Mouse (Mus musculus) limb, embryonic 11.5 days (tissue): ENCODE results near the gene Adamtsl1. TPM values are rescaled to one million over a fixed set of nuclear protein-coding genes. Genes with fewer than 3 reads are reported as not detected.
A peak's percentile ranks its signal among the peaks of the same experiment; 100 is the strongest.

Experiments
- ATAC-seq: fragments of 200-750 bp; cut with Nextera tagmentation; 2 replicates; pipeline ENCODE4 v1.8.0; 2017; ENCODE audit warnings: low read depth; ENCODE audit not compliant: insufficient number of reproducible peaks, low FRiP score, low TSS enrichment
- DNase-seq: peaks from one replicate; pipeline ENCODE4 v3.0.0-alpha.2; 2015; ENCODE audit warnings: low spot score
- H3K27ac ChIP-seq: fragments of 300-500 bp; sonication (generic); replicated peaks from 2 replicates; pipeline ENCODE4 v1.5.1; 2014; ENCODE audit warnings: low read depth, mild to moderate bottlenecking, low read length
- H3K27me3 ChIP-seq: fragments of 300-500 bp; sonication (generic); 2 replicates; pipeline ENCODE4 v1.6.1; 2014; ENCODE audit warnings: mild to moderate bottlenecking, low read length, mixed read lengths; ENCODE audit not compliant: control insufficient read depth, insufficient read depth
- H3K36me3 ChIP-seq: fragments of 300-500 bp; sonication (generic); 2 replicates; pipeline ENCODE4 v1.6.1; 2014; ENCODE audit warnings: mild to moderate bottlenecking, low read length, moderate library complexity, mixed read lengths; ENCODE audit not compliant: control insufficient read depth, insufficient read depth
- H3K4me1 ChIP-seq: fragments of 300-500 bp; sonication (generic); 2 replicates; pipeline ENCODE4 v1.6.1; 2014; ENCODE audit warnings: low read length, mixed read lengths; ENCODE audit not compliant: control insufficient read depth, insufficient read depth
- H3K4me2 ChIP-seq: fragments of 300-500 bp; sonication (generic); 2 replicates; pipeline ENCODE4 v1.6.1; 2014; ENCODE audit warnings: low read depth, mild to moderate bottlenecking, moderate library complexity; ENCODE audit not compliant: severe bottlenecking
- H3K4me3 ChIP-seq: fragments of 300-500 bp; sonication (generic); 2 replicates; pipeline ENCODE4 v1.5.1; 2014; ENCODE audit warnings: low read depth, low read length
- H3K9ac ChIP-seq: fragments of 300-500 bp; sonication (generic); 2 replicates; pipeline ENCODE4 v1.6.1; 2014; ENCODE audit warnings: mild to moderate bottlenecking, low read length
- H3K9me3 ChIP-seq: fragments of 300-500 bp; sonication (generic); 2 replicates; pipeline ENCODE4 v1.6.1; 2016; ENCODE audit warnings: low read length; ENCODE audit not compliant: control insufficient read depth
- WGBS: fragments of 180-500 bp; shearing (Covaris S2); extraction: QIAGEN DNeasy Blood & Tissue Kit; methylation state at CpG from one replicate; pipeline ENCODE4 v1.1.7; 2014; 5-methylcytosine and 5-hydroxymethylcytosine counted together
- polyA plus RNA-seq: library from polyadenylated mRNA; unstranded; fragments of >200 nt; fragmentation: Nextera tagmentation; extraction: Ambion mirVana; gene quantifications from 2 replicates; pipeline ENCODE4 v1.2.1, GENCODE M21; 2014

Adamtsl1 gene
- polyA plus RNA-seq, 1 experiment from 2014 or later: 5.8 TPM

DNA sequence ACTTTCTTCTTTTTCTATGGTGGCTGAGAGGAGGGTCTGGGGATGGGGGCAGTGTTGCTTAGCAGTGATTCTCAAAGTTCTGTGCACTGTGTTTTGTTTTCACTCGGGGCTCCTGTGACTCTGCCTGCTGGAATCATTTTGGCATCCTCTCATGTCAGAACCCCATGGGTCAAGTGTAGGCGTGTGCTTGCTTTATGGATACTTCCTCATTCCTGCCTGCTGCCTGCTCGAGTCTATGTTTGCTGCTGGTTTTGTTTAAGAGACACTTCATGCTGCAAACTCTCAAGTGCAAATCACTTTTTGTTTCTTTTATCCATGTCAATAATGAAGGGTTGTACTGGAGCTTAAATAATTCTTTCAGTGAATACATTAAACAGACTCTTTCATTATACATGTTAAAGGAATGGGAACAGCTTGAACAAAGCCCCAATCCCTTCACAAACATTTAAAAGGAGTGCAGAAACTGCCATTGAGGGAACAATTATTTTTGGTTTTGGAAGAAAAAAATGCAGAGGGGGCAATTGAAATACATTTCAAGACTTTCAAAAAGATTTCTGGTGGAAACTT, 227.9 kb downstream of the Adamtsl1 start:
- 44% methylated on average over 3 of the region's 3 CpGs for WGBS
- no peak for ATAC-seq
- H3K27me3 ChIP-seq: no peaks in the 10 kb centered on the region

DNA sequence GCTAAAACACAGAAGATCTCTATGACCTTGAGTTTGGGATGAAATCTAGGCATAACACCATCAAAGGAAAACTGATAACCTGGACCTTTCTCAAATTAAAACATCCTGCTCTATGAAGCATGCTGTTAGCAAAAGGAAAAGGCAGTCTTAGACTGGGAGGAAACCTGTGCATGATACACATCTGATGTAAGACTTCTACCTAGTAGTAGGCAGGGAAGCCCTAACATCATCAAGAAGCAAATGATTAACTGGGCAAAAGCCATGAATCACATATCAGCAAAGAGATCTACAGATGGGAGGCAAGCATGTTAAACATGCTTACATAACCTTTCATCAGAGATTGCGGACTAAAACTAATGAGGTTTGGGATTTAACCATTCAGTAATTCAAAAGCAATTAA, 229.5 kb downstream of the Adamtsl1 start:
- Histone ChIP-seq H3K4me1 (no peaks in the 10 kb centered on the region), H3K4me2 (no peak overlapping the region), H3K36me3 (no peaks in the 10 kb centered on the region), H3K9me3 (no peaks in the 10 kb centered on the region), H3K4me3 (no peak overlapping the region), H3K9ac (no peak overlapping the region), H3K27me3 (no peaks in the 10 kb centered on the region), H3K27ac (no peak overlapping the region)
- no peak for ATAC-seq
- WGBS: 98% methylated on average over 1 of the region's 1 CpGs
- no peak for DNase-seq

More for the DNA sequence above, 227.9 kb downstream of the Adamtsl1 start:
- no peaks in the 10 kb centered on the region for H3K36me3 ChIP-seq
- no peak overlapping the region for H3K4me2 ChIP-seq
- H3K27ac ChIP-seq: no peak overlapping the region
- H3K9ac ChIP-seq: no peak overlapping the region
- no peak for DNase-seq
- H3K9me3 ChIP-seq: no peaks in the 10 kb centered on the region
- H3K4me1 ChIP-seq: no peaks in the 10 kb centered on the region
- no peak overlapping the region for H3K4me3 ChIP-seq

DNA sequence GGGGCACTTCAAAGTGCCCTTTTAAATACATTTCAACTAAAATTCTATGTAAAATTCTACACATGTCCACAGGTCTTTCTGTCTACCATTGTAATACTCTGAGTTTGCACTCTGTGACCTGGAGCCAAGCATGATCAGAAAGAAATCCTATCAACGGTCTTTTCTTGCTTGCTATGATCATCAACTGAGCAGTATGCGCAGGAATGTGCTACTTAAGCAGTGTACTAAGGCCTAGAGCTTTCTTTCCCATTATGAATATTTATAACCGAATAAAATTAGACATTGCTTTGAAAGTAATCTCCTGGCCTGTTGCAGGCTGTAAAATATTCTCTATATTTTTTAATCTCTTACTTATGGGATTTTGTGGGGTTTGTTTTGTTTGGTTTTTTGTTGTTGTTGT, 248.7 kb downstream of the Adamtsl1 start:
- H3K4me3 ChIP-seq: no peak overlapping the region
- H3K36me3 ChIP-seq: no peaks in the 10 kb centered on the region
- H3K9ac ChIP-seq: no peak overlapping the region
- H3K4me1 ChIP-seq: no peaks in the 10 kb centered on the region
- no peak for ATAC-seq
- H3K27me3 ChIP-seq: no peaks in the 10 kb centered on the region
- WGBS: 85% methylated on average over 3 of the region's 3 CpGs
- DNase-seq: no peak
- H3K9me3 ChIP-seq: no peaks in the 10 kb centered on the region
- H3K4me2 ChIP-seq: no peak overlapping the region
- H3K27ac ChIP-seq: no peak overlapping the region

- no peak overlapping the region for H3K9ac ChIP-seq
- H3K36me3 ChIP-seq: no peaks in the 10 kb centered on the region
- no peak overlapping the region for H3K27ac ChIP-seq
- no peak overlapping the region for H3K4me3 ChIP-seq
- H3K4me1 ChIP-seq: no peaks in the 10 kb centered on the region
- no peaks in the 10 kb centered on the region for H3K9me3 ChIP-seq
- H3K4me2 ChIP-seq: no peak overlapping the region
- 92% methylated on average over 5 of the region's 5 CpGs for WGBS
- H3K27me3 ChIP-seq: no peaks in the 10 kb centered on the region
- ATAC-seq (no peak), DNase-seq (no peak)
These were observed 249.4 kb downstream of the Adamtsl1 start for GRCm38 (mm10) chr4:85763161-85764014.

DNA sequence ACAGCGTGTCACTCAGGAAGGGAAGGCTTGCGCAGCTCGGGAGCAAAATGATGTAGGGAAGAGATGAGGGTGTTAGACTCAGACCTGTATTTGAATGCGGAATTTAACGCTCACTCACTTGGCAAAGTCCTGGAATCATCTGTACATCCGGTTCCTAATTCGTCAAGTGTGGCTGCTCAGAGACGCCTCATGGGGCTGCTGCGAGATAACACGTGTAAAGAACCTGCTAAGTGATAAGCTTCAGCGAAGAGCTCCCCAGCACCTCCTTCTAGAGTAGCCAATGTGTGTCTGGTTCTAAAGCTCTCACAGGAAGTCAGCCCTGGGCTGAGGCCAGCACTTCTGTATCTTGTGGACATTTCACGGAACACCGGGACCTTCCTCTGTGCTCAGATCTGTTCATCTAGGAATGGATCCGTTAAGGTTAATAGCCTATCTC, 250.1 kb downstream of the Adamtsl1 start:
- no peaks in the 10 kb centered on the region for H3K4me1 ChIP-seq
- 90% methylated on average over 14 of the region's 14 CpGs for WGBS
- H3K27me3 ChIP-seq: no peaks in the 10 kb centered on the region
- H3K9ac ChIP-seq: no peak overlapping the region
- no peak overlapping the region for H3K27ac ChIP-seq
- H3K9me3 ChIP-seq: no peaks in the 10 kb centered on the region
- DNase-seq: no peak
- H3K36me3 ChIP-seq: no peaks in the 10 kb centered on the region
- no peak for ATAC-seq
- no peak overlapping the region for H3K4me2 ChIP-seq
- H3K4me3 ChIP-seq: no peak overlapping the region

GRCm38 (mm10) chr4:85764476-85764875, 250.5 kb downstream of the Adamtsl1 start:
- Histone ChIP-seq H3K9me3 (no peaks in the 10 kb centered on the region), H3K4me1 (no peaks in the 10 kb centered on the region), H3K4me2 (no peak overlapping the region), H3K27me3 (no peaks in the 10 kb centered on the region), H3K36me3 (no peaks in the 10 kb centered on the region), H3K27ac (no peak overlapping the region), H3K9ac (no peak overlapping the region), H3K4me3 (no peak overlapping the region)
- DNase-seq: no peak
- no peak for ATAC-seq
- 72% methylated on average over 3 of the region's 3 CpGs for WGBS

GRCm38 (mm10) chr4:85767666-85768065, 253.7 kb downstream of the Adamtsl1 start:
- 54% methylated on average over 6 of the region's 6 CpGs for whole genome bisulfite sequencing

DNA sequence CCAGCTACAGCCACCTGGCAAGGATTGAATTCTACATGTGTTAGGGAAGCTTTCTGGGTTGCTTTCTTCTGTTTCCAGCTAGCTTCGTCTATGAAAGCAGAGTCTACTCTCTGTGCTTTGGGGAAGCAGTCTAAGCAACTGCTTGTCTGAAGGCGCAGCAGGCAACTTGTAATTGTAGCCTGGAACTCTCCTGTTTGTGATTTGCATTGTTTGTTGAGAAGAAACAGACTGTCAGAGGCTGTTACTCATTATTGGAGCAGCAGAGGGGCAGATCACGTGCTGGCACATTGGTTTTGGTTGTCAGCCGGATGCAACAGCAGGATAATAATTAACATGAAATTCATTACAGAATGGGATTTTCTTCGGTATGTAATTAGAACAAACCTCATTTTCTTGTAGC, 254.1 kb downstream of the Adamtsl1 start:
- Histone ChIP-seq H3K27me3 (no peaks in the 10 kb centered on the region), H3K27ac (peak overlapping the region; percentile 65; the same call in 1 of the 2 replicates), H3K9ac (no peak overlapping the region), H3K9me3 (no peaks in the 10 kb centered on the region), H3K4me1 (no peaks in the 10 kb centered on the region), H3K36me3 (no peaks in the 10 kb centered on the region), H3K4me2 (no peak overlapping the region), H3K4me3 (no peak overlapping the region)
- DNase-seq: peak; percentile 43
- 9% methylated on average over 5 of the region's 5 CpGs for WGBS
- ATAC-seq: no peak

More at GRCm38 (mm10) chr4:85767666-85768065, 253.7 kb downstream of the Adamtsl1 start:
- no peaks in the 10 kb centered on the region for H3K27me3 ChIP-seq
- no peaks in the 10 kb centered on the region for H3K4me1 ChIP-seq
- DNase-seq (peak; percentile 24), ATAC-seq (no peak)
- no peak overlapping the region for H3K9ac ChIP-seq
- no peaks in the 10 kb centered on the region for H3K9me3 ChIP-seq
- peak overlapping the region; percentile 65 for H3K27ac ChIP-seq
- no peaks in the 10 kb centered on the region for H3K36me3 ChIP-seq
- H3K4me3 ChIP-seq: no peak overlapping the region
- no peak overlapping the region for H3K4me2 ChIP-seq
